Mouse (Mus musculus) kidney, adult 8-10 months (tissue): Measurements from ENCODE around the gene Ager.
A peak's percentile ranks its signal among the peaks of the same experiment; 100 is the strongest.

Experiments
- DNase-seq, 2 experiments: peaks; one replicate each; pipeline ENCODE4 v3.0.0; 2022

Ager gene

DNA sequence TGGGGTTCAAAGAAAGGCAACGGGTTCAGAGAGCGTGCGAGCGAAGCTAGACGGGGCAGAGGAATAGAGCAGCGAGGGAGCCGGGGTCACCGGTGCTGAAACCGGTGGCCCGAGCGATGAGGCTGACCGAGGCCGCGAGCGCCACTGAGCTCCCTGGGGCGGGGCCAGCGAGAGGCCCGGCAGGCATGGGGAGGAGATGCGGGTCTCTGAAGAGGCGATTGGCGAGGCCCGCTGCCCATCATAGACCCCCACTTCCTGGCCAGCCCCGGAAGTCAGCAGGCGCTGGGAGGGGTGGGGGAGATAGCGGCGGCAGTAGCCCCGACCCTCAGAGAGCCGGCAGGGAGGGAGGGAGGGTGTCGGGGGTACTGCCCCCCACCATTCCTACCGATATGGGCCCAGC lies 7.9 kb downstream of the Ager start:
- DNase-seq, result peak; percentile 96 to 98

DNA sequence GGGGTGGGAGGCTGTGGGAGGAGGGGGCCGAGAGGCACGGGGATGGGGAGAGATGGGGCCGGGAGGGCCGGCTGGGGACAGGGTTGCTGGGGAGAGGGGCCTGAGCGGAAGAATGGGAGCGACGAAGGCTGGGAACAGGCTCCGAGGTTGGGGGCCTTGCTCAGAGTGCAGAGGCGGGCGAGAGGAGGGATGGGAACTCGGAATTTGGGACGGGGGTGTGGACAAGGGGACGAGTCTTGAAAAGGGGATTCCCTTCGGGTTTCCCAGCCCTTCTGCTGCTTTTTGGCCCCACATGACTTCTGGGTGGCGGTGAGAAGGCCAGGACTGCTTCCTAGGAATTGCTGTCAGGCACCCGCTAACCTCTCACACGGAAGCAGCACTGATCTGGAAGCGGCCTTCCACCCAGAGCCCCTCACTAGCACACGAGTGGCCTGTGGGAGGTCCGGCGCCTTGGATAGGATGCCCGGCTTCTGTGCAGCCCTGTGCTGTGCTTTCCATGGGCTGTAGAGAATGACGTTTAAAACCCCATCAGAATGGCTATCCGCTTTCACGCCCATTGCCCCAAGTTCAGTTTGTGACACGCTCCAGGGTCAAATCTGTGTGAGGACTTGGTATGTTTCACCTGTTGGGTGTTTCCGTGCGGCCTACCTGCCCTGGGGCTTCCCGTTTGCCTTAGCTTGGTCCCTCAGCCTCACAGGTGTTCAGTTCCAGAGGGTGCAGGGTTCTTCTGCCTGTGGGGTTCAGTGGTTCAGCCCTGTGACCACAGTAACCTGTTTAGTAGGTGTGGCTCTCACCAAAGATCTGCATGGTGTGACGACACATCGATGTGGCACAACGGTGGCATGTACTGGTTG lies 8.8 kb downstream of the Ager start:
- DNase-seq, result no peak

DNA sequence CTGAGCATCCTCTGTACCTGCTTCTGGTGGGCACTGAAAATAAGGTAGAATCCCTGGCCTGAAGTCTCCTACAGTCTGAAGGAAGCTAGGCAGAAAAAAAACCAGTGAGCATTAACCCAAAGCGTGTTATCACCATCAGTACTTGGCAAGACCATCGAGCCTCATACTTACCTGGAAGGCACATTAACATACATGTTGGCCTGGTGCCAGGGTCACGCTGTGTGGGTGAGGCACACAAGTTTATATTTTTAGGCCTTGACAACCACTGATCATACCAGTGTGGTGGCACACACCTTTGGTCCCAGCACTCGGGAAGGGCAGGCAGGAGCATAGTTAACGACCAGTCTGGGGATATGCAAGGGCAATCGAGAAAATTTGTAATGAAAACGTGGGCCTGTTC lies 10.3 kb downstream of the Ager start:
- no peak for DNase-seq

DNA sequence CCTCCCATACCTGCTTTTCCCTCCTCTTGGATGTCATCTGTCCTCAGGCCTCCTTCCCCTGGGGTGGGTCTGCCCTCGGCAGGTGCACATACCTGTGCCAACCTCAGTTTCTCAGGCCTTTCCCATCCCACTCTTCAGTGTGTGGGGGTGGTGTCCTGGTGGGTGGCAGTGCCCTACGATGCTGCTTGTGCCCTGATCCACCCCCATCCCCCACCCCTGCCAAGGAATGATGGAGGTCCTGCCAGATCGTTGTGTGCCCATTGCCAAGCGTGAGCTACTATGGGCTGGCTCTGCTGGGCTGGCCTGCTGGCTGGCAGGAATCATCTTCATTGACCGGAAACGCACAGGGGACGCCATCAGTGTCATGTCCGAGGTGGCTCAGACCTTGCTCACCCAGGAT lies 13.4 kb downstream of the Ager start:
- DNase-seq, result no peak

DNA sequence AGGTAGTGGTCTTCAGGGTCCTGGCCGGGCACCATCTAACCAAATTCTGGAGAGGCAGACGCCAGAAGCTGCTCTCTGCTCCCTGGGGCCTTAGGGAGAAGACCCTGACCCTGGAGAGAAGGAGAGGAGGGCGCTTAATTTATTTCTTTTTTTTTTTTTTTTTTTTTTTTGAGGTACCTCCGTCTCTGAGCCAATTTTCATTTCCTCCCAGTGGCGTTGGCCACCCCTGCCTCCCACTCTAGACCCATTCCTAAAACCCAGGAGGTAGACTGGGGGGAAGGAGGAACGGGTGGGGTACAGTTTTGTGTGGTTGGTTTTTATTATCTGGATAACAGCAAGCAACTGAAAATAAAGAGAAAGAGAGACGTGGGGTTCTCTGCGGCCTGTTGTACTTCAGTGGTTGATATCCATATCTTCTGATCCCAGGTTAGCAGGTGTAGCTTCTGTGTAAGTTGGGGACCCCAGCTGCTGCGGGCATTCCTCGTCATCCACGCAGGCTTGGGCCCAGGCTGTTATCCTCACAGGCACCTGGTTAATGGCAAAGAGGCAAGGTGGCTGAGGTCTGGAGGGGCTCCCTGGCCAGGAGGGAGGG lies 15.5 kb downstream of the Ager start:
- DNase-seq, result no peak

DNA sequence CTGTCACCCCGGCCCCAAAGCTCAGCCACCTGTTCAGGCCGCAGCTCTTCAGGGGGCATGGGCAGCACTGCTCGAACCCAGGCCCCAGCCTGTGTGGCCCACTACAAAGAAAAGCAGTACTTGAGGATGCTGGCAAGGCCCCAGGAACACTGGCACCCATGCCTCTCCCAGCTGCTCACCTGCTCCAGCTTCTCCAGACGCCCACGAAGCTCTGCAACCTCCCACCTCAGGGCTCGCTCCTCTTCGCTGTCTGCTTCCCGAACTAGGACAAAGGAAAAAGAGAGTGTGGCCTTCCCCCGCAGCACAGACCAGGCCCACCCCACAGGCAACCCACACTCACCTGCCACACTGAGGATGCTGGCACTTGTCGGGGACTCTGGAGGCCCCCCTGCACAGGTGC lies 16.2 kb downstream of the Ager start:
- no peak for DNase-seq

DNA sequence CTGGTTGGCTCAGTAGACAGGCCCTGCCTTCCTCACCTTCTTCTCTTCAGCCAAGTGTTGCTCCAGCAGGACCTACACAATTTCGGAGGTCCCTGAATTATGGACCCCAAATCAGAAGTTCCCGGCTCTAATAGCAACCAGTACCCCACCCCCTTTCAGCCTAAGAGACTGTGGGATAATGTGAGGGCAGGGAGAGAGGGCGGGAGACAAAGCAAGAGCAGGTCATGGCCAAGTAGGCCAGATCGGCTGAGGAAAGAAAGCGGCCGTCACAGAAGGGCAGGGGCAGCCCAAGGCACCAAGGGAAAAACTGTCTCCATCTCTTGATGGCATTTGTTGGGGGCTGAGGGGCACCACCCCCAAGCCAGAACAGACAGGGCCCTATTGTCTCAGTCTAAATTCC lies 18.2 kb downstream of the Ager start, which contains the start of gene Egfl8:
Gene Egfl8 (minus strand): TSS at position 101 of the 400 bp plus-strand sequence.
- DNase-seq, result no peak

DNA sequence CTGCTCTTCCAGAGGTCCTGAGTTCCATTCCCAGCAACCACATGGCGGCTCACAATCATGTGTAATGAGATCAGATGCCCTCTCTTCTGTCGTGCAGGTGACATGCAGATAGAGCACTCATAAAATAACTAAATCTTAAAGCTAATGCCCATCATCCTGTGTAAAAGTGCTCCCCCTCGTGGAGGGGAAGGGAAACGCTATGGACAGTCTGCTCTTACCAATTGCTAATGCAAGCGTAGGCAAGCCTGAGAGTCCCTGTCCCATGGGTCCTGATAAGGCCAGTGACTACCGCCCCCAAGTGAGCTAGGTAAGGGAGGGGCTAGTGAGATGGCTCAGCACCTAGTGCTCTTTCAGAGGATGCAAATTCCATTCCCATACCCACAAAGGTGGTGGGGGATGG lies 21.3 kb downstream of the Ager start:
- DNase-seq, result peak; percentile 59 to 80

DNA sequence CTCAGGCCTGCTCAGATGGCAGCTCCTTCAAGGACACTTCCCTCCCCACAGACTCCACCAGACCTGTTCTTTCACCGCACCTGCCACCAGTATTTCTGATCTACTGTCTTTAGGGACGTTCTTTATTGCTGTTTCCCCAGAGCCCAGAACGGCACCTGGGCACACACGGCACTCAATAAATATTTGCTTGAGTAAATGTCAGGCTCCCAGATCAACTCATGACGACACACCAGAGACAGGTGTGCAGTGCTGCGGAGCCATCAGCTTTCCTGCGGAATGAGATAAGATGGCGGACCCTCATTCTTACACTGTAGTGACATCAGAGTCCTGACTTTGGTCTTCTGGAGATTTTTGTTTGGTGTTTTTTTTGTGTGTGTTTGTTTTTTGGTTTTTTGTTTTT lies 23.3 kb downstream of the Ager start:
- DNase-seq, result no peak

DNA sequence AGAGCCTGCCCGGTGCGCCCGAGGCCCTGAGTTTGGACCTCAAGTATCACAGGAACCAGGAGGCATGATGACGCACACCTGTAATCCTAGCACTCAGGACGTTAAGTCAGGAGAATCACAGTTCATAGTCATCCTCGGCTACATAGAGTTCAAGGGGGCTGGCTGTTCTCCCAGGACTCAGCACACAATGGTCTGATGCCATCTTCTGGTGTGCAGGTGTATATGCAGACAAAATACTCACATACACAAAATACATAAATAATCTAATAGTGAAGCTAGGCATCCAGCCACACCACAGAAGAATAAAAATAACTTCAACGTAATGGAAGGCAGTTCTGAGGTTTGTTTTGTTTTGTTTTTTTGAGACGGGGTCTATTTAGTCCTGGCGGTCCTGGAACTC lies 25.5 kb downstream of the Ager start:
- DNase-seq, result no peak

DNA sequence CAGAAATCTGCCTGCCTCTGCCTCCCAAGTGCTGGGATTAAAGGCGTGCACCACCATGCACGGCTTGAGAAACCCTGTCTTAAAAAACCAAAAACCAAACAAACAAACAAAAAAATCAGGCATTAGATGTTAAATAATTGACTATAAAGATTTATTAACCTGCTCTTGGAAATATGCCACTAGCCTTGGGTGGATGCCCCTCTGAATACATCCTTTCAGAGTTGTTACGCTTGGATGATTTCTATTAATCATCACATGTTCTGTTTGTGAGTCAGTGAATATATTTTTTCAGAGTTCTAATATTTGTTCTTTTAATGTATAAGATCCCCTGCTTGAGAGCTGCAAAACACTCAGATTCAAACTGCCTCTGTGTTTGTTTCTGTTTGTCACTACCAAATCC lies 27.3 kb downstream of the Ager start:
- no peak for DNase-seq

DNA sequence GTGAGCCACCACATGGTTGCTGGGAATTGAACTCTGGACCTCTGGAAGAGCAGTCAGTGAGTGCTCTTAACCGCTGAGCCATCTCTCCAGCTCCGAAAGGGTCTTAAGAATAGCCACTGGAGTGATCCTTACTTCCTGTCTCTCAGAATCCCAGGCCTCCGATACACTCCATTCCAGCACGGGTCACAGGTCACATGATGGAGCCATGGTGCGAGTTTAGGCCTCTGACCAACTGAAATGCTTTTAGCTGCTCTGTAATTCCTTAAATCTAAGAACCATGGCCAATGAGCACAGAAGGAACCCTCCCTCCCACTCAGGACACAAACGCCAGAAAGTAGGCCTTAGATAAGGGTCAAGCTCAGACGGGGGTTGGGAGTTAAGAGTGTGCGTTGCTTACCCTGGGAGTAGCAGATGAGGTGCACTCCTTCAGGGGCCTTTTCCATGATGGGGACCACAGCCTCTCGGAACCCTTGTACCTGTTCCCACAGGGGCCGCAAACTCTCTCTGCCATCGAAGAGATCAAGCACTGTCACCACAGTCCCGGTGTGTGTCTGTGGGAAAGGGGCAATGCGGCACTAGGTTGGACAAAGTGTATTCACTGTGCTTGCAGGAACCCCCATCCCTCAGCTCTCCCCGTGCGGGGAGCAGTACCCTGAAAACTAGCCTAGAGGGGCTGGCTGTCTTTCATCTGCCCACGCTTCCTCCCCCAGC lies 28.6 kb downstream of the Ager start:
- DNase-seq, result no peak

DNA sequence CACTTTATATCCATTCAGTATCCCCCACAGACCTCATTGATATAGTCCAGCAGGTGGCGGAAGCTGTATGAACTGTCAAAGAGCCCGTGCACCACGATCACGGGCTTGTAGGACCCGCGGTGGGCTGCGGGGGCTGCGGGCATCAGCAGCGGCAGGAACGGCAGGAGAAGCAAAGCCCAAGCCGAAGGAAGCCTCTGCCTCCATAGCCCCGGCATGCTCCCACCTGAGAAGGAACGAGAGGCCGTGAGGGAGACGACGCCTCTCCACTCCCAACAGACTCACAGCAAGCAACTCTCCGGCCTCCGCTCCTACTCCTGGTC lies 29.1 kb downstream of the Ager start:
- no peak for DNase-seq

DNA sequence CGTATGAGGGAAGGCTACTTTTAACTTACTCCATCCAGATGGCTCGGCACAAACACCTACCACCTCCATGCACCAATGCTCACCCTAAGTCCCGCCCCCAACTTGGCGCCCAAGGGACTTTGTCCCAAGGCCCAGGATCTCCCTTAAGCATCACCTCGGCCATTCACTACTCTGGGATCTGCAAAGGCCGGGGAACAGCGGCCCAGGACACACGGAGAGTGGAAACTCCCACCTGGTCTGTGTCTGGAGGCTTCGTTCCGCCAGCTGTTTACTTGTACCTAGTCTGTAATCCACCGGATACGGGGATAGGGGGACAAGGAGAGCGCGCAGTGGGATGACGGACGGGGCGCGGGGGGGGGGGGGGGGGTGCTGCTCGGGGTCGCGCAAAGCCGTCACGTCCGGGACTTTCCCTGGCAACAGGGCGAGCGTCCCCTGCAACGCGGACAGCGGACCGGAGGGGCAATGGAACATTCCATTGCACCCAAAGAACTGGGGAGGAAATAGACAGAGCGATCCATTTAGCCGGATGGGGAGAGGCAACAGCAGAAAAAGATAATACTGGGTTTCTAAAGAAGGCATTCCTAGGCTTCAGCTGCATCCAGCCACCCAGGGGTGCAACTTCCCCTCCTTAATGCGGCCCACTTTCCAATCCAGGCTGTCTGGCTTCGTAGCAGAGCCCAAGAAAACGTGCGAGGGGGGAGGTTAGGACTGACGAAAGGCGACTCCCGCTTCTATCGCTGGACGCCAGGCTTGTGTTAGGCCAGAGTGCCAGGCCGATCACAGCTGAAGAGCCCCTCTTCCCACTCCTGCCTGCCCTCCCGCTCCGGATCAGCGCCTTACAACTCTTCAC lies 29.7 kb downstream of the Ager start:
- peak; percentile 91 to 92 for DNase-seq

DNA sequence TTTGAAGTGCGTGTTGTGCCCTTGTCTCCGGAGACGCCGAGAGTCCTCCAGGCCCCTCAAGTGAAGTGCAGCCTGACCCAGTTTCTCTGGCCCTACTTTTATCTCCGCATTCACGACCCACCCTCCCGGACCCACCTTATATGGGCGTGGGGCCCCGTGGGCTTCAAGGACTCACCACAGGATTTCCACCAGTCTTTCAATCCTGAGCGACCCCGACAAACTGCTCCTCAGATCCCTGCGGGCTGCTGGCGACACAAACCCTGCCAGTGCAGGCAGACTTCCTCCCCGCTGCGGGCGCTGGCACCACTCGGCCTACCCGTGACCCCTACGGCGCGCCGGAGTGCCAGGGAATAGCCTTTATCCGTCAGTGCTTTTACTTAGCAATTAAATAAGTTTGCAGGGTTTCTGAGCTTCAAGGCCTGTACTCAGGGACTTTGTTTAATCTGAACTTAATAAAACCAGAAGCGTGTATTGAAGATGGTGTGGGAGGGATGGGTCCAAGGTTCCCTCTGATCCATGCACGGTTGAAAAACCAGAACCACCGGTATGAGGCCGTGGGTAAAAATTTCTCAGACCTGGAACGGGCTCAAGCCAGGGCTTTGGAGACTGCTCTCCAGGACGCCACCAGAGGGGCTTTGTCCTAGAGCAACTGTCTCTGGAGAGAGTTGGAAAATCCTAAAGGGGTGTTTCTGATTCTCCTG lies 30.4 kb downstream of the Ager start, which contains the start of gene Ppt2:
Gene Ppt2 (minus strand): TSS at position 568 of the 701 bp plus-strand sequence.
- peak; percentile 72 to 78 for DNase-seq

DNA sequence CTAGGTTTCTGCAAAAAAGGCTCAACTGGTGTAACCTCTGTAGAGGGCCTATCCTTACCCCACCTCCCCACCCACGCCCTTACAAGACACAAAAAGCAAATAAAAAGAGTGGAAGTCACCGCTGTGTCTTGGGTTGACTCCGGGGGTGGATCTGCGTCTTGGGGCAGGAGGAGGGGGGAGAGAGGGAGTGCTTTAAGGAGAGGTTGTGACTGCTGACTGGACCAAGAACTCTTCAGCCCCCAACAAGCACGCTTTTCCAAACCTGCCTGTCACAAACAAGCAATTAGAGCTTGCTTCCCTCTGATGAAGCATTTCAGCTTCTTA lies 30.9 kb downstream of the Ager start:
- no peak for DNase-seq

DNA sequence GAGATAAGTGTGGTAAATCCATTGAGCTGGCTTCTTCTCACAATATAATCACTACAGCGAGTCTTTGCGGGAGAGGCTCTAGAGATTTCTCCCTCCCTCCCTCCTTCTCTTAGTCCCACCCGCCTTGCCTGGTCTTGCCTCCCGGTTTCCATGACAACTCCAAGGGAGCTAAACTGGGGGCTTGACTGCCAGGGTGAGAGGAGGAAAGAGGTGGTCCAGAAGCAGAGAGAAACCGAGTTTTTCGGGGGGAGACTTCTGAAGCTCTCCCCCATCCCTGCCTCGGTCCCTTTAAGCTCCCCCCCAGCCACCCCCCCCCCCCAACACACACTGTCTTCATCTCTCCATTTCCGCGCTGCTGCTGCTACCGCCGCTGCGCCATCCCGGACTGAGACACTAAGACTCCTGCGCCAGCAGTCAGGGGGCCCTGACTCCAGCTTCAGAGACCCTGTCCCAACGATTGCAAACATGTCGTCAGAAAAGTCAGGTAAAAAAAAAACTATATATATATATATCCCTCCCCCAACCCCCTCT lies 31.6 kb downstream of the Ager start, which contains the start of gene Prrt1:
Gene Prrt1 (plus strand): TSS at position 313 of the 531 bp plus-strand sequence.
- no peak for DNase-seq

DNA sequence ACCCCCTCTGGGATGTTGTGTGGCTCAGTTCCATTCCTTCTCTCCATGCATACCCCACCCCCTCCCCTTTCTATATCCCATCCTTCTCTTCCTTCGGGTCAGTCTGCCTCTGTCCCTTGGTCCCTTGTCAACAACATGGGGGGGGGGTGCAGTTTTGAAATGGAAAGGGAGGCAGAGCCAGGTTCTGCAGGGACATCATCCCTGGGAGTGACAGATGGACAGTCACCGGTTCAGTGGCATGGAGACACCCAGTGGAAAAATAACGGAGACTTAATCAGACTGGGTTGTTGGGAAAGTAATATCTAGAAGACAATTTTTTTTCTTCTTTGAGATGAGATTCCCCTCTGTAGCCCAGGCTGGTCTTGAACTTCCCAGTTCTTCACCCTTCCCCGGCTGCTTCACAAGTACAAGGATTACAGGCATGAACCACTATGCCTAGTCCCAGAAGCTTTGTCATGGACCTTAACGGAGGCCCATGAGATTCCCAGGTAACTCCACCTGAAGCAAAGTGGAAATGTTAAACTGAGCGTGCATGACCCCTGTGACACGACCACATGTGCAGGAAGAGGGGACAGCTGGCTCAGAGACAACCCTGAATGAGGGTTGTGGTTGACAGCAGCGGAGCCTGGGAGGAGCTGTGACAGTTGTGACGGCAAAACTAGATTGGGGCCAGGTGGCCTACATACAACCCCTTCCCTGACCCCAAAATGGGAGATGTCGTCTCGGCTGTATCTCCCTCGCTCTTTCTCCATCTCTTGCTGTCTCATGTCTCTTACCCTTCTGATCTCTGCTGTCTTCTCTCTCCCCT lies 32.3 kb downstream of the Ager start:
- no peak for DNase-seq

DNA sequence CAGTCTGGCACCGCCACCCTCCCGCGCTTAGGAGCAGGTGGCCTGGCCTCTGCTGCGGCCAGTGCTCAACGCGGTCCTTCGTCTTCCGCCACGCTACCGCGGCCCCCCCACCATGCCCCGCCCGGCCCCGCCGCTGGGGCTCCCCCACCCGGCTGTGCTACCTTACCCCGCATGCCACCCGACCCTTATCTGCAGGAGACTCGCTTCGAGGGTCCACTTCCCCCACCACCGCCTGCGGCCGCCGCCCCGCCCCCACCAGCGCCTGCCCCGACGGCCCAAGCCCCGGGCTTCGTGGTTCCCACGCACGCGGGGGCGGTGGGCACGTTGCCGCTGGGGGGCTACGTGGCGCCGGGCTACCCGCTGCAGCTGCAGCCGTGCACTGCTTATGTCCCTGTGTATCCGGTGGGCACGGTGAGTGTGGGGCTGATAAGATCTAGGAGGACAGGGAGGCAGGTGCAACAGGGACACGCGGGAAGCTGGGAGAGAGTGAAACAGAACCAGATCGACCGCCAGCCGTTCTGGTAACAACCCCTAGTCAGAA lies 33.2 kb downstream of the Ager start:
- no peak for DNase-seq

DNA sequence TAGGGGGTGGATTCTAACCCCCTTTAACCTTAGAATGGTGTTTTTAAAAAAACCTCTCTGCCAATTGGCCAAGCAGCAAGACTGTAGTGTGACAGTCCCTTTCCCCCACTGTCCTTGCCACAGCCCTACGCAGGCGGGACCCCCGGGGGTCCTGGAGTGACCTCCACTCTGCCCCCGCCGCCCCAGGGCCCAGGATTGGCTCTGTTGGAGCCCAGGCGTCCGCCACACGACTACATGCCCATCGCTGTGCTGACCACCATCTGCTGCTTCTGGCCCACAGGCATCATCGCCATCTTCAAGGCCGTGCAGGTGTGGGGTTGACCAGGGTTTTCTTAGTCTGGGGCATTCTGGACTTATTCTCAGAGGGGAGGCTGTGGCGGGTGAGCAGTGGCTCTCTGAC lies 34.0 kb downstream of the Ager start:
- no peak for DNase-seq

DNA sequence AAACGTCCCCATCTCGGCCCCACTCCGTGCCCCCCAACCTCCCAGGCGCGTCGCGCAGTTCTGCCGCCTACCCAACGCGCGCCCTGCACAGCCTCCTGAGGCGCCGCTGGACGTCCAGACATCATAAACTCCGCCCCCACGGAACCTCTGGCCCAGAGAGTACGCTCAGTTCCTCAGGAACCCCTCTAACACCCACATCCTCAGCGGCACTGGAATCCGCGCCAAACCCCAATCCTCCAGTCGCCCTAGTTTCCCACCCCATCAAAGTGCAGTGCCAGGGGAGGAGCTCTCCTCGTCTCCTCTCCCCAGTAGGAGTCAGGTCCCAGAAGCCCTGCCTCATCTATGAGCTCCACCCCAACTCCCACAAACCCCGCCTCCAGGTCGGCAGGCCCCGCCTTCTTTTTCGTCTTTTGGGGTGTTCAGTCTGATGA lies 34.6 kb downstream of the Ager start:
- DNase-seq, result peak; percentile 87 to 88
